Mouse (Mus musculus): ENCODE measurements around the gene Col19a1. TPM values are rescaled to one million over a fixed set of nuclear protein-coding genes. Genes with fewer than 3 reads are reported as not detected.

The Col19a1 gene
- total and polyA plus RNA-seq, 3 experiments = 0.08 TPM; not detected in 2

DNA sequence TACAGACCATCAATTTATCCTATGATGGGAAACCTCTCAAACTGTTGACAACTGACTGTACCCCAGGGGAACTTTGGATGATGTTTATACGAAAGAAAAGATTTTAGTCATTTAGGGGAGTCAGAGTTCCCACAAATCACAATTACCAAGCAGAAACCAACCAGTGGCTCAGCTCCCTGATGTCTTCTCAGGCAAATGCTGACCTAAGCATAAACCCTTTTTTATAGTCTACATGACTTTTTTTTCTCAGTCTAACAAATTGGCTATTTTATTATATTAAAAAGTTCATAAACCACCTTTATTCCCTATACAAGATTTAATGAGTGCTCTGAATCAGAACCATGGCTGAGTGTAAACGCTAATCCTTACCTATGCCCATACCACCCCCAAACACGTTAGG is 213.6 kb downstream of the Col19a1 start:
- intact Hi-C loops (cut with DNase I) = no loop called here
- 77% methylated on average over 3 of the region's 3 CpGs for WGBS

DNA sequence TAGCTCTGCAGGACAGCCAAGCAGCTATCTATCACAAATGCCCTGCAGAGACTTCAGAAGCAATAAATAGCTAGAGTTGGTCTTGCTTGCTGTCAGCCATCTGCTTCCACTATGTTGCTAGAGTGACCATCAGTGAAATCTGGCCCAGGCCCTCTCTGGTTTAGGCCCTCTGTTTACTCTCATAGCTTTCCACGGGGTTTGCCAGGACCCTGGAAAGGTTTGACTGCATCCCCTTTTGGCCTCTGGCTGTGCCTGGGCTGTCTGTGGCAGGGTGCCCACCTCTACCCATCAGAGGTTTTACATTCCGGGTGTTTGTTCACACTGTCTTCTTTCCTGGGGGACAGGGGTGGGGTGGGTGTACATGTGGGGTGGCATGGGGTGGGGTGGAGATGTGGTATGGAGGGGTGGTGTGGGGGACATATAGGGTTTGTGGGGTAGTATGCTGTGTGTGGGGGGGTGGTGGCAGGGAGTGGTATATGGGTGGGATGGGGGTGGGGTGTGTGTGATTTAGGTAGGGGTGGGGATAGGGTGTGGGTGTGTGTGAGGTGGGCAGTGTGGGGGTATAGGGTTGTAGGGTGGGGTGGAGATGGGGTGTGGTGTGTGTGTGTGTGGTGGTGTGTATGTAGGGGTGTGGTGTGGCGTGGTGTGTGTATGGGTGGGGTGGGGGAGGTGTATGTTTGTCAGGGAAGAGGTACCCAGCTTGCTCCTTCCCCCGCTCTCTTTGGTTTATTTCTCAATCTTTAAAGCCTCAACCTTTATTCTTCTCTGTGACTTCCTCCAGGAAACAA is 214.6 kb downstream of the Col19a1 start:
- no peak for DNase-seq
- intact Hi-C loops (cut with DNase I) = no loop called here
- WGBS = 63% methylated on average over 4 of the region's 4 CpGs

More for the DNA sequence above, 213.6 kb downstream of the Col19a1 start:
- Histone ChIP-seq H3K4me1 (ENCODE audit: control insufficient read depth, insufficient read depth, low read length) (no peaks in the 10 kb centered on the region), H3K27ac (no peak overlapping the region), H3K36me3 (ENCODE audit: control insufficient read depth, insufficient read depth, low read length) (no peaks in the 10 kb centered on the region), H3K9ac (ENCODE audit: low read depth, low read length) (no peak overlapping the region), H3K27me3 (ENCODE audit: control insufficient read depth, insufficient read depth, low read length) (no peaks in the 10 kb centered on the region), H3K4me3 (no peak overlapping the region), H3K79me2 (replicated peaks; ENCODE audit: control insufficient read depth, insufficient read depth, low read length) (no peaks in the 10 kb centered on the region)
- no peak for DNase-seq
- TF ChIP-seq CTCF (IDR thresholded peaks at IDR 0.05) (no peak), EP300 (IDR thresholded peaks at IDR 0.05; ENCODE audit: insufficient read depth, low read depth, low read length) (no peak), POLR2A (IDR thresholded peaks at IDR 0.05; ENCODE audit: insufficient read depth, low read depth, low read length) (no peak)

DNA sequence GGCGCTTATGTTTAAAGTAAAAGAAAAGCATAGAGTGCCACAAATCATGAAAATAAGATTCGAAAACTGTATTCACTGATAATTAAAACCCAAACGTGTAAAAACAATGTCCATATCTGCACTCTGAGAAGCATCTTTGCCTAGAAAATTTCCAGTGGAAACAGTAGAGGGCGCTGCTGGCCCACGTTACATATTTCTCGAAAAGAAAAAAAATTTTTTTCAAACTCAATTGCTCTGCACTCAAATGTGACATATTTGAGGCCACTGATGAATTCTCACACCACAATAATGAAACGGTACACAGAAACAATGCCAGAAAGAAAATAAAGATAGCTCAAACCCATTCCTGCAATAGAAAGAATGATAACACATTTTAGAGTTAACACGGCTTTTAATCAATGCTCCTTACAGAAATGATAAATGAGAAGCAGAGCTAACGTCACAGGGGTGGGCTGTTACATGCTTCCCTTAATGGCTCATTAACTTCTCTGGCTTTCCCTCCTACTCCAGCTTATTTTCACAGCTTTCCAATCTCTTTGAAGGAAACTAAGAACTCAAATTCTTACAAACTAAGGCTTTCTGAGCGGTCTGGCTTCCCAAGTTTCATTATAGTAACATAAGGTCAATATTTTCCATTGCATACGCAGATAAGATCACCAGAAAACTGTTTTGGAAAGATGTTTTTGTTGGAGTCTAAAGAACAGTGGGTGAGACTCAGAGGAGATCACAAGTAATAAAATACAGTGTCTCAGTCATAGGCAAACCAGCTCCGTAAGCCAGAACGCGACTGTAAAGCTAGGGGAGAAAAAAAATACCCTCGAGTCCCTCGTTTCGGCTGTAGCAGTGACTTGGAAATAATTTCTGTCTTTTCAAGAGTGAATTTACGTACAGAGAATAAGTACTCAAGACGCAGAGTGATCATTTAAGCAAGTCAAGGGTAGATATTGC is 219.4 kb downstream of the Col19a1 start:
- intact Hi-C loops (cut with DNase I) = loop anchor here (5.0 kb wide), 1 partner anchor 264 kb away; no protein-coding TSS in a partner anchor
- 42% methylated on average over 19 of the region's 19 CpGs for WGBS
- no peak overlapping the region for H3K4me3 ChIP-seq

More for the DNA sequence above, 214.6 kb downstream of the Col19a1 start:
- Histone ChIP-seq H3K79me2 (replicated peaks; ENCODE audit: control insufficient read depth, insufficient read depth, low read length) (no peaks in the 10 kb centered on the region), H3K27ac (no peak overlapping the region), H3K4me1 (ENCODE audit: control insufficient read depth, insufficient read depth, low read length) (no peaks in the 10 kb centered on the region), H3K9ac (ENCODE audit: low read depth, low read length) (no peak overlapping the region), H3K4me3 (no peak overlapping the region), H3K36me3 (ENCODE audit: control insufficient read depth, insufficient read depth, low read length) (no peaks in the 10 kb centered on the region), H3K27me3 (ENCODE audit: control insufficient read depth, insufficient read depth, low read length) (no peaks in the 10 kb centered on the region)
- TF ChIP-seq CTCF (IDR thresholded peaks at IDR 0.05) (no peak), EP300 (IDR thresholded peaks at IDR 0.05; ENCODE audit: insufficient read depth, low read depth, low read length) (no peak)

DNA sequence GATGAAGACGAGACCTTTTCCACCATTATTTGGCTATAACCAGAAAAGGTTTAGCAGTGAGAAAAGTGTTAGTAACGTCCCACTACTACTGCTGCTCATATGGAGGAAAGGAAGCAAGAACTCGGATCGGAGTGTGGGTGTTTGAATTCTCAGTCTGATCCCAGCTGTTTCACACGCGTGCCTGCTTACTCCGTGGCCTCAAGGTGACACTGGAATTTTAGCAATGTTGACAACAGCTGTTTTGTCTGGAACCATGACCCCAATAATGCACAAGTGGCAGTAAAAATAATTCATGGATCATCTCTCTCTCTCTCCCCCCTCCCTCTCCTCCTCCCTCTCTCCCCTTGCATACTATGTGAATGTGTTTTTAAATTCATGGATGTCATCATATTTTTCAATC is 222.5 kb downstream of the Col19a1 start:
- H3K4me3 ChIP-seq = no peak overlapping the region
- no peak overlapping the region for H3K27ac ChIP-seq
- H3K9ac ChIP-seq (ENCODE audit: low read depth, low read length) = no peak overlapping the region
- no peaks in the 10 kb centered on the region for H3K27me3 ChIP-seq (ENCODE audit: control insufficient read depth, insufficient read depth, low read length)
- no peaks in the 10 kb centered on the region for H3K36me3 ChIP-seq (ENCODE audit: control insufficient read depth, insufficient read depth, low read length)
- WGBS = 70% methylated on average over 7 of the region's 7 CpGs
- intact Hi-C loops (cut with DNase I) = loop anchor here (5.0 kb wide), 1 partner anchor 268 kb away; no protein-coding TSS in a partner anchor
- TF ChIP-seq CTCF (IDR thresholded peaks at IDR 0.05) = no peak
- no peak for TF ChIP-seq POLR2A (IDR thresholded peaks at IDR 0.05; ENCODE audit: insufficient read depth, low read depth, low read length)
- TF ChIP-seq EP300 (IDR thresholded peaks at IDR 0.05; ENCODE audit: insufficient read depth, low read depth, low read length) = no peak
- H3K4me1 ChIP-seq (ENCODE audit: control insufficient read depth, insufficient read depth, low read length) = no peaks in the 10 kb centered on the region
- no peaks in the 10 kb centered on the region for H3K79me2 ChIP-seq (replicated peaks; ENCODE audit: control insufficient read depth, insufficient read depth, low read length)
- no peak for DNase-seq

More for the DNA sequence above, 219.4 kb downstream of the Col19a1 start:
- Histone ChIP-seq H3K9ac (ENCODE audit: low read depth, low read length) (no peak overlapping the region), H3K4me1 (ENCODE audit: control insufficient read depth, insufficient read depth, low read length) (no peaks in the 10 kb centered on the region), H3K27ac (no peak overlapping the region), H3K79me2 (replicated peaks; ENCODE audit: control insufficient read depth, insufficient read depth, low read length) (no peaks in the 10 kb centered on the region), H3K27me3 (ENCODE audit: control insufficient read depth, insufficient read depth, low read length) (no peaks in the 10 kb centered on the region), H3K36me3 (ENCODE audit: control insufficient read depth, insufficient read depth, low read length) (no peaks in the 10 kb centered on the region)
- DNase-seq = peak in 1 of 2 experiments; percentile 29
- no peak for TF ChIP-seq EP300 (IDR thresholded peaks at IDR 0.05; ENCODE audit: insufficient read depth, low read depth, low read length)
- peak; percentile 77 for TF ChIP-seq CTCF (IDR thresholded peaks at IDR 0.05)

DNA sequence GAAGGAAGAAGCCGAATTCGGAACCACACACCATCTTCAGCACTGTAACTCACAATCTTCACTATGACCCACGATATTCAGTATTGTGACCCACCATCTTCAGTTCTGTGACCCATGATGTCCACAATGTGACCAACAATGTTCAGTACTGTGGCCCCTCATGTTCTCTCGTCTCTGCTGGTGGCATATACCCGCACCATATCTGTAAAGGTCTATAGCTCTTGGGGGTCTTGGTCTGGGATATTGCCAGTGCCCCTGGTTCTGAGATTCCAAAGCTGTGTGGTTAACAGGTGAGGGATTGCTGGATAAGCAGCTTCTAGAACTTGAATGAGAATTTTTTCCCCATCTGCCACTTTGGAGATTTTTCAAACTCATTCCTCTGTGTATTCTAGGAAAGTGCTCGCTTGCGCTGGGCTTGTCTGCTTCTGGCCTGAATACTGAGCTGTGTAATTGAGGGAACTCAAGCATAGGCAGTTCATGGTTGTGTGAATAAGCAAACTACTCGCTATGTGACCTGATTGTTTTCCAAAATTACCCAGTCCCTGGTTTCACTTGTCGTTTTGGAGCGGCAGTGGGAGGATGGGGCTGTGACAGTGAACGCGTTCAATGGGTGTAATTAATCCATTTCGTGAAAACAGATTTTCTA is 225.2 kb downstream of the Col19a1 start:
- intact Hi-C loops (cut with DNase I) = no loop called here
- 86% methylated on average over 13 of the region's 13 CpGs for WGBS

More for the DNA sequence above, 225.2 kb downstream of the Col19a1 start:
- Histone ChIP-seq H3K36me3 (ENCODE audit: control insufficient read depth, insufficient read depth, low read length) (no peaks in the 10 kb centered on the region), H3K9ac (ENCODE audit: low read depth, low read length) (no peak overlapping the region), H3K4me1 (ENCODE audit: control insufficient read depth, insufficient read depth, low read length) (no peaks in the 10 kb centered on the region), H3K27me3 (ENCODE audit: control insufficient read depth, insufficient read depth, low read length) (no peaks in the 10 kb centered on the region), H3K4me3 (no peak overlapping the region), H3K27ac (no peak overlapping the region), H3K79me2 (replicated peaks; ENCODE audit: control insufficient read depth, insufficient read depth, low read length) (no peaks in the 10 kb centered on the region)
- TF ChIP-seq POLR2A (IDR thresholded peaks at IDR 0.05; ENCODE audit: insufficient read depth, low read depth, low read length) = no peak
- no peak for TF ChIP-seq CTCF (IDR thresholded peaks at IDR 0.05)
- no peak for TF ChIP-seq EP300 (IDR thresholded peaks at IDR 0.05; ENCODE audit: insufficient read depth, low read depth, low read length)
- no peak for DNase-seq

All from heart, adult 2 months (tissue).